Mouse (Mus musculus): Measurements from ENCODE around the gene Fam219a. TPM values are rescaled to one million over a fixed set of nuclear protein-coding genes. Genes with fewer than 3 reads are reported as not detected.

Gene Fam219a
- polyA plus RNA-seq, 1 experiment from 2014 or later: 2.9 TPM

DNA sequence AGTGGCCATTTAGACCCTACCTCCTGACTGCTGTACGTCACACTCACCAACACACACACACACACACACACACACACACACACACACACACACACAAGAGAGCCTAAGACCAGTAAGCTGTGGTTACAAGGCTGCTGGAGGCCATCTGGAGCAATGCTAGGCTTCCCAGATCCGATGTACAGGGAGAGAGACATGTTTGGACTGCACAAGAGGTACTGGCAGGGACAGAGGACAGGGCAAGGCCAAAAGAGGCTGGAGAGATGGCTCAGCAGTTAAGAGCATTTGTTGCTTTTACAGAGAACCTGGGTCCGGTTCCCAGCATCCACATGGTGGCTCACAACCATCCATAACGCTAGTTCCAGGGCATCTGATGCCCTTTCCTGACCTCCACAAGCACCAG lies 74.3 kb downstream of the Fam219a start:
- Histone ChIP-seq H3K9me3 (replicated peaks; ENCODE audit: low read length) (no peaks in the 10 kb centered on the region), H3K27me3 (ENCODE audit: insufficient read depth, low read length) (peaks cover 25% of the 10 kb centered on the region), H3K4me3 (replicated peaks; ENCODE audit: low read depth, low read length) (no peak overlapping the region), H3K9ac (ENCODE audit: low read depth, low read length) (no peak overlapping the region), H3K36me3 (ENCODE audit: insufficient read depth, low read length) (no peaks in the 10 kb centered on the region), H3K27ac (no peak overlapping the region), H3K4me2 (ENCODE audit: low read length) (no peak overlapping the region), H3K4me1 (replicated peaks; ENCODE audit: insufficient read depth, low read length) (peaks cover 16% of the 10 kb centered on the region)
- 80% methylated on average over 4 of the region's 4 CpGs for WGBS
- ATAC-seq (replicated peaks; ENCODE audit: low FRiP score, low read depth): no peak
- TF ChIP-seq CTCF (IDR thresholded peaks at IDR 0.05; ENCODE audit: low read depth): no peak
- no peak for DNase-seq (ENCODE audit: low spot score)

DNA sequence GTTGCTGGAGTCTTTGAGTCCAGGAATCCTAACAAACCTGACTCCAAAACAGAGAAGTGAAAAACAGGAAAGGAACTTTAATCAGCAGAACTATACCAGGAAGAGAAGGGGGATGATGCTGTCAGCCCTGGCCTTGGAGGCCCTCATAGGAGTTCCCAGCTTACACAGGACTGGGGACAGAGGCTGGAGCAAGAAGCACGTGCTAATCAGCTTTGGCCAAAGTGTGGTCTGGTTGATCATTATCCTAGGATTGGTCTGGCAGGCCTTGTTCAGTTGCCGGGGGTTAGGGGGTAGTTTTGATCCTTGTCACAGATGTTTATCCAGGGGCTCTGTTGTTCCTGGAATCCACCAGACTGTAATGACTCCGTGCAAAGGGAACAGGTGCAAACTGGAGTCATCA lies 75.0 kb downstream of the Fam219a start:
- Histone ChIP-seq H3K9ac (ENCODE audit: low read depth, low read length) (no peak overlapping the region), H3K27ac (no peak overlapping the region), H3K36me3 (ENCODE audit: insufficient read depth, low read length) (no peaks in the 10 kb centered on the region), H3K4me3 (replicated peaks; ENCODE audit: low read depth, low read length) (no peak overlapping the region), H3K9me3 (replicated peaks; ENCODE audit: low read length) (no peaks in the 10 kb centered on the region), H3K4me1 (replicated peaks; ENCODE audit: insufficient read depth, low read length) (peaks cover 16% of the 10 kb centered on the region), H3K4me2 (ENCODE audit: low read length) (no peak overlapping the region), H3K27me3 (ENCODE audit: insufficient read depth, low read length) (peaks cover 19% of the 10 kb centered on the region)
- TF ChIP-seq CTCF (IDR thresholded peaks at IDR 0.05; ENCODE audit: low read depth): no peak
- DNase-seq (ENCODE audit: low spot score) (no peak), ATAC-seq (replicated peaks; ENCODE audit: low FRiP score, low read depth) (0 out of 2 replicates have a peak, but pooled peaks have one; percentile 30)
- WGBS: 35% methylated on average over 3 of the region's 3 CpGs

DNA sequence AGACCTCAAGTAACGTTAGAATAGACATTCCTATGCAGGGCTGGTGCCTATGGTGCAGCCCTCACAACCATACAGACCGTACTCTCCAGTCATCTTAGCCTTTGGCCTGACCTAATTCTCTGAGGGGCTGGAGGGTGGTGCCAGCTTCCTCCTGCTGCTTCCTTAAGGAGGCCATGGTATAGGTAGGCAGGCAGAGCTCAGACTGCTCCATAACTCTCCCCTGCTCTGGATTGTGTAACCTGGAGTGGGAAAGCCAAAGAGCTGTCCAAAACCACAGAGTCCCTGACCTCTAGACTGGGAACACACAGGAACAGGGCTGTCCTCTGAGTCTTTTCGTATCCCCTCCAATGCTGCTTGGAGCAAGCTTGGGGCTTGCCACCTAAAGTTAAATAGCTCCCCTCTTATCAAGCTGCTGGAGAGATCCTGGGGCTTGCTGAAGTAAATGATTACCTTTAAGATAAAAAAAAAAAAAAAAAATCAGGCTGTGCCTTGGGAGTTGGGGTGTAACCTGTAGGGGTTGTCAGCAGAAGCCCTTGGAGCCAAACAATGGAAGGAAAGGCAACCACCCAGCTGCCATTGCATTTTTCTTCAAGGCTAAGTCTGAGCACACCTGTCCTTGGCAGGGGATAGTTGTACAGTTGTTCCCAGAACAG lies 75.7 kb downstream of the Fam219a start:
- H3K4me1 ChIP-seq (replicated peaks; ENCODE audit: insufficient read depth, low read length): peaks cover 11% of the 10 kb centered on the region; the same call in 1 of the 2 replicates
- 72% methylated on average over 3 of the region's 3 CpGs for WGBS
- no peaks in the 10 kb centered on the region for H3K36me3 ChIP-seq (ENCODE audit: insufficient read depth, low read length)
- no peak overlapping the region for H3K9ac ChIP-seq (ENCODE audit: low read depth, low read length)
- DNase-seq (ENCODE audit: low spot score) (no peak), ATAC-seq (replicated peaks; ENCODE audit: low FRiP score, low read depth) (no peak)
- TF ChIP-seq CTCF (IDR thresholded peaks at IDR 0.05; ENCODE audit: low read depth): no peak
- H3K4me3 ChIP-seq (replicated peaks; ENCODE audit: low read depth, low read length): no peak overlapping the region
- H3K9me3 ChIP-seq (replicated peaks; ENCODE audit: low read length): no peaks in the 10 kb centered on the region
- H3K4me2 ChIP-seq (ENCODE audit: low read length): no peak overlapping the region
- no peak overlapping the region; the same call in 1 of the 2 replicates for H3K27ac ChIP-seq
- peaks cover 19% of the 10 kb centered on the region for H3K27me3 ChIP-seq (ENCODE audit: insufficient read depth, low read length)

DNA sequence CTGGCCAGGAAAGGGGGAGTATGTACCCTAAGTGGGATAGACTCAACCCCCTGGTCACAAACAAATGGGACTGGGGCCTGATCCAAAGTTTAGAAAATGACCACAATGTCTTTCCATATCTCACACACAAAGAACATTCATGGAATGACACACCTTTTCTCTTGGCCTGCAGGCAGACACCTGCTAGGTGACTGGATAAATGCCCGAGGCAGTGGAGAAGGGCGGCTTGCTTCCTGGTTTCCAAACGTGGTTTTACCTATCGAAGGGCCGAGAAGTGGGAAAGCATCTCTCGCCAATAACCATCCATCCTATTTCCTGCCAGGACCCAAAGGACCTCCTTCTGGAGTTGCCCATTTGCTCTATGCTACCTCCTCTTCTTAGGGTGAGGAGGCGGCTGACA lies 76.4 kb downstream of the Fam219a start:
- no peaks in the 10 kb centered on the region for H3K9me3 ChIP-seq (replicated peaks; ENCODE audit: low read length)
- H3K4me1 ChIP-seq (replicated peaks; ENCODE audit: insufficient read depth, low read length): peaks cover 5% of the 10 kb centered on the region; the same call in 1 of the 2 replicates
- no peaks in the 10 kb centered on the region for H3K36me3 ChIP-seq (ENCODE audit: insufficient read depth, low read length)
- no peak for ATAC-seq (replicated peaks; ENCODE audit: low FRiP score, low read depth)
- TF ChIP-seq CTCF (IDR thresholded peaks at IDR 0.05; ENCODE audit: low read depth): no peak
- DNase-seq (ENCODE audit: low spot score): no peak
- H3K4me3 ChIP-seq (replicated peaks; ENCODE audit: low read depth, low read length): no peak overlapping the region
- no peak overlapping the region for H3K4me2 ChIP-seq (ENCODE audit: low read length)
- 75% methylated on average over 7 of the region's 7 CpGs for WGBS
- H3K27me3 ChIP-seq (ENCODE audit: insufficient read depth, low read length): peaks cover 13% of the 10 kb centered on the region; the same call in 1 of the 2 replicates
- no peak overlapping the region for H3K27ac ChIP-seq
- no peak overlapping the region for H3K9ac ChIP-seq (ENCODE audit: low read depth, low read length)

DNA sequence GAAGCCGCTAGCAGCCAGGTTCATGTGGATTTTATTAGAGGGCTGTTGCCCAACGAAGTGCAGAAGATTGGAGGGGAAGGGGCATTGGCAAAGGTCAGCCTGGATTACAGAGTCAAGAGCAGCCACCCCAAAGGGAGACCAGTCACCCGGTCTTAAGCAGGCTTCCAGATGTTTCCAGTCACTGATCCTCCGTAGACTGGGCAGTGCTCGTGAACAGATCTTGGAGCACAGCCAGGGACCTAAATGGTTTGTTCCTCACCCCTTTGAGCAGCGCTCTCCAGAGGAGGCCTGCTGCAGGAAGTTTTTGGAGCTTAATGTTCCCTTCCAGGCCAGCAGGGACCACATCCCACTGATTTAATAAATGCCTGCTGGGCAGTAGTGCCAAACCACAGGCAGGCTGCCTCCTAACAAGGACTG lies 87.7 kb downstream of the Fam219a start:
- ATAC-seq (replicated peaks; ENCODE audit: low FRiP score, low read depth): peak; percentile 43
- DNase-seq (ENCODE audit: low spot score): peak; percentile 89

GRCm38 (mm10) chr4:41480254-41480653 lies 89.1 kb downstream of the Fam219a start:
- Histone ChIP-seq H3K4me3 (replicated peaks; ENCODE audit: low read depth, low read length) (no peak overlapping the region), H3K9me3 (replicated peaks; ENCODE audit: low read length) (no peaks in the 10 kb centered on the region), H3K9ac (ENCODE audit: low read depth, low read length) (no peak overlapping the region), H3K4me1 (replicated peaks; ENCODE audit: insufficient read depth, low read length) (peaks cover 8% of the 10 kb centered on the region; the same call in 1 of the 2 replicates), H3K27ac (no peak overlapping the region), H3K27me3 (ENCODE audit: insufficient read depth, low read length) (no peaks in the 10 kb centered on the region), H3K4me2 (ENCODE audit: low read length) (no peak overlapping the region), H3K36me3 (ENCODE audit: insufficient read depth, low read length) (no peaks in the 10 kb centered on the region)
- DNase-seq (ENCODE audit: low spot score): no peak
- 76% methylated on average over 8 of the region's 8 CpGs for WGBS
- no peak for ATAC-seq (replicated peaks; ENCODE audit: low FRiP score, low read depth)
- no peak for TF ChIP-seq CTCF (IDR thresholded peaks at IDR 0.05; ENCODE audit: low read depth)

More for the DNA sequence above, 87.7 kb downstream of the Fam219a start:
- no peaks in the 10 kb centered on the region for H3K36me3 ChIP-seq (ENCODE audit: insufficient read depth, low read length)
- 21% methylated on average over 6 of the region's 6 CpGs for WGBS
- H3K4me3 ChIP-seq (replicated peaks; ENCODE audit: low read depth, low read length): no peak overlapping the region
- H3K9me3 ChIP-seq (replicated peaks; ENCODE audit: low read length): no peaks in the 10 kb centered on the region
- H3K27ac ChIP-seq: 0 out of 2 replicates have a peak overlapping the region, but pooled peaks have one; percentile 54
- no peak overlapping the region for H3K9ac ChIP-seq (ENCODE audit: low read depth, low read length)
- no peak overlapping the region for H3K4me2 ChIP-seq (ENCODE audit: low read length)
- peak; percentile 16; the same call in 1 of the 2 replicates for TF ChIP-seq CTCF (IDR thresholded peaks at IDR 0.05; ENCODE audit: low read depth)
- peaks cover 8% of the 10 kb centered on the region; the same call in 1 of the 2 replicates for H3K4me1 ChIP-seq (replicated peaks; ENCODE audit: insufficient read depth, low read length)
- no peaks in the 10 kb centered on the region for H3K27me3 ChIP-seq (ENCODE audit: insufficient read depth, low read length)

All from kidney, postnatal 0 days (tissue).